Mouse (Mus musculus) stomach, postnatal 0 days (tissue): ENCODE data around the gene Basp1.

Experiments used
- CTCF ChIP-seq: IDR thresholded peaks from 2 replicates; pipeline ENCODE4 v1.5.1; 2016; ENCODE audit warnings: antibody characterized with exemption, low read depth, mild to moderate bottlenecking, moderate library complexity
- EP300 ChIP-seq: optimal IDR thresholded peaks from 2 replicates; pipeline ENCODE3; 2016; ENCODE audit warnings: antibody characterized with exemption

DNA sequence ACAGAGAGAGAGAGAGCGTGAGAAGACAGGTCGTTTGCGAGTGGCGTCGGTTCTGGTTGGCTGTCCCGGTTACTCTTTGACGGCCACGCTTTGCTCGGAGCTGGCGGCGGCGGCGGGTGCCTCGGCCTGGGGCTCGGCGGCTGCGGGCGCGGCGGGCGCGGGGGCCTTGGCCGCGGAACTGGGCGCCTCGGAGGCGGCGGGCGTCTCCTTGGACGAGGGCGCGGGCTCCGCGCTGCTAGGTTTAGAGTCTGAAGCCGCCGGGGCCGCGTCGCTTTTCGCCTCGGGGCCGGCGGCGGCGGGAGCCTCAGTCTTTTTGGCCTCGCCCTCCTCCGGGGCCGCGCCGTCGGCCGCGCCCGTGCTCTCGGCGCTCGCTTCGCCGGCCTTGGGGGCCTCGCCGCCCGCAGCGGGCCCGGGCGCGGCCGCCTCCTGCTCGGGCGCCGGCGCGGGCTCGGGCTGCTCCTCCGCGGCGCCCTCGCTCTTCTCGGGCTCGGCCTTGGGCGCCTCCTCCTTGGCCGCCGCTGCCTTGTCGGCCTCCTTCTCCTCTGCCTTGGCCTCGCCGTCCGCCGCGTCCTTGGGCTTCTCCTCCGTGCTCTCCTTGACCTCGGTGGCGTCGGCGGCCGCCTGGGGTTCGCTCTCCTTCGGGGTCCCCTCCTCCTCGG lies 49.3 kb downstream of the Basp1 start:
- TF ChIP-seq CTCF (no peak), EP300 (no peak)
